Mouse (Mus musculus) olfactory bulb, adult 2 months (tissue): ENCODE results near the gene Fbln5.

Experiments used
- CTCF ChIP-seq: fragments of 200-500 bp; IDR thresholded peaks from 2 replicates; pipeline ENCODE4 v1.5.1; 2012; ENCODE audit warnings: low read depth, mild to moderate bottlenecking, low read length, moderate library complexity; ENCODE audit not compliant: insufficient read depth
- POLR2A ChIP-seq: fragments of 200-500 bp; IDR thresholded peaks from 2 replicates; pipeline ENCODE4 v1.6.1; 2012; ENCODE audit warnings: mild to moderate bottlenecking, low read depth, low read length, moderate library complexity; ENCODE audit not compliant: insufficient read depth

DNA sequence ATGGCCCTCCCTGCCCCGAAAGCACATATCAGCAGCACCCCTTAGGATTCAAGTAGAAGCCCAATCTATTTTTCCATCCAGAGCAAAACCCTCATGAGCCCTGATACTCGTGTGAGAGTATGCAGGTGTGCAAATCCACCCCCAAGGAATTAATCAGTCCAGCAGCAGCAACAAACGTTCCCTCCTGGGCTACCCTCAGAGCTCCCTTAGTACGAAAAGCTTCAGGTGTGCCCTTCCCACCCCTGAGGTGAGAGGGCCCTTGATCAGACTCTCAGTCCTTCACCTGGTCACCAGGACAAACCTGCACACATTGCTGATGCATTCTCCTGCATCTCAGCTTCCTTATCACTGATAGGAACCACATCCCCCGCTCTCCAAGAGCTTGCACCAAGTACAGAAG is 37.9 kb downstream of the Fbln5 start:
- TF ChIP-seq CTCF (no peak), POLR2A (no peak)
